Mouse (Mus musculus) intestine, embryonic 14.5 days (tissue): Measurements from ENCODE around the gene Shf. TPM values are rescaled to one million over a fixed set of nuclear protein-coding genes. Genes with fewer than 3 reads are reported as not detected.

ENCODE experiments used
- ATAC-seq: fragments of 200-750 bp; cut with Nextera tagmentation; replicated peaks from 2 replicates; pipeline ENCODE4 v1.8.0; 2017; ENCODE audit warnings: low read depth, moderate number of reproducible peaks, moderate TSS enrichment, moderate library complexity; ENCODE audit not compliant: low FRiP score, low TSS enrichment
- DNase-seq: peaks from one replicate; pipeline ENCODE4 v3.0.0-alpha.2; 2018; ENCODE audit warnings: low spot score
- H3K27ac ChIP-seq: fragments of 300-500 bp; sonication (generic); 2 replicates; pipeline ENCODE4 v1.5.1; 2014; ENCODE audit warnings: low read depth, mild to moderate bottlenecking, control low read depth
- H3K27me3 ChIP-seq: fragments of 300-500 bp; sonication (generic); replicated peaks from 2 replicates; pipeline ENCODE4 v1.6.1; 2014; ENCODE audit warnings: low read length, control low read depth; ENCODE audit not compliant: control insufficient read depth, insufficient read depth
- H3K36me3 ChIP-seq: fragments of 300-500 bp; sonication (generic); 2 replicates; pipeline ENCODE4 v1.6.1; 2014; ENCODE audit warnings: low read length, control low read depth; ENCODE audit not compliant: control insufficient read depth, insufficient read depth
- H3K4me1 ChIP-seq: fragments of 300-500 bp; sonication (generic); replicated peaks from 2 replicates; pipeline ENCODE4 v1.6.1; 2014; ENCODE audit warnings: low read length, control low read depth, mixed read lengths; ENCODE audit not compliant: control insufficient read depth, insufficient read depth
- H3K4me2 ChIP-seq: fragments of 300-500 bp; sonication (generic); 2 replicates; pipeline ENCODE4 v1.6.1; 2014; ENCODE audit warnings: low read length
- H3K4me3 ChIP-seq: fragments of 300-500 bp; sonication (generic); 2 replicates; pipeline ENCODE4 v1.5.1; 2014; ENCODE audit warnings: low read depth, low read length, control low read depth, mixed read lengths
- H3K9ac ChIP-seq: fragments of 300-500 bp; sonication (generic); 2 replicates; pipeline ENCODE4 v1.6.1; 2014; ENCODE audit warnings: mild to moderate bottlenecking, low read length
- H3K9me3 ChIP-seq: fragments of 300-500 bp; sonication (generic); 2 replicates; pipeline ENCODE4 v1.6.1; 2016; ENCODE audit warnings: low read length, control low read depth; ENCODE audit not compliant: control insufficient read depth
- WGBS: fragments of 180-500 bp; shearing (Covaris S2); extraction: QIAGEN DNeasy Blood & Tissue Kit; methylation state at CpG from one replicate; pipeline ENCODE4 v1.1.7; 2014; 5-methylcytosine and 5-hydroxymethylcytosine counted together
- polyA plus RNA-seq: library from polyadenylated mRNA; unstranded; fragments of >200 nt; fragmentation: Nextera tagmentation; extraction: Ambion mirVana; gene quantifications from 2 replicates; pipeline ENCODE4 v1.2.1, GENCODE M21; 2014

Shf gene
- polyA plus RNA-seq, 1 experiment from 2014 or later: 4.9 TPM

GRCm38 (mm10) chr2:122366039-122366438 lies 2.9 kb downstream of the Shf start:
- Histone ChIP-seq H3K27ac (no peak overlapping the region), H3K9me3 (no peaks in the 10 kb centered on the region), H3K27me3 (no peaks in the 10 kb centered on the region), H3K4me3 (no peak overlapping the region), H3K4me2 (no peak overlapping the region), H3K36me3 (peaks cover 4% of the 10 kb centered on the region; the same call in 1 of the 2 replicates), H3K9ac (no peak overlapping the region), H3K4me1 (peaks cover 25% of the 10 kb centered on the region)
- no peak for DNase-seq
- 74% methylated on average over 3 of the region's 3 CpGs for WGBS
- no peak for ATAC-seq

- Histone ChIP-seq H3K4me1 (peaks cover 25% of the 10 kb centered on the region), H3K27me3 (no peaks in the 10 kb centered on the region), H3K9ac (no peak overlapping the region), H3K4me2 (no peak overlapping the region), H3K4me3 (no peak overlapping the region), H3K27ac (no peak overlapping the region), H3K36me3 (peaks cover 4% of the 10 kb centered on the region; the same call in 1 of the 2 replicates), H3K9me3 (no peaks in the 10 kb centered on the region)
- 84% methylated on average over 10 of the region's 10 CpGs for WGBS
- ATAC-seq (no peak), DNase-seq (no peak)
Measured at GRCm38 (mm10) chr2:122365244-122365866, 3.6 kb downstream of the Shf start.

- ATAC-seq (no peak), DNase-seq (no peak)
- no peak overlapping the region for H3K4me3 ChIP-seq
- H3K4me1 ChIP-seq: peaks cover 25% of the 10 kb centered on the region
- no peak overlapping the region for H3K9ac ChIP-seq
- H3K27me3 ChIP-seq: no peaks in the 10 kb centered on the region
- WGBS: 91% methylated on average over 3 of the region's 3 CpGs
- no peak overlapping the region for H3K27ac ChIP-seq
- H3K9me3 ChIP-seq: no peaks in the 10 kb centered on the region
- no peak overlapping the region for H3K4me2 ChIP-seq
- peaks cover 6% of the 10 kb centered on the region; the same call in 1 of the 2 replicates for H3K36me3 ChIP-seq
Measured at GRCm38 (mm10) chr2:122364352-122364944, 4.5 kb downstream of the Shf start.

- no peak for DNase-seq
- 85% methylated on average over 13 of the region's 13 CpGs for WGBS
- H3K27ac ChIP-seq: no peak overlapping the region
- no peak for ATAC-seq
- H3K9me3 ChIP-seq: no peaks in the 10 kb centered on the region
- H3K4me2 ChIP-seq: no peak overlapping the region
- no peak overlapping the region for H3K4me3 ChIP-seq
- peaks cover 25% of the 10 kb centered on the region for H3K4me1 ChIP-seq
- peaks cover 13% of the 10 kb centered on the region; the same call in 1 of the 2 replicates for H3K36me3 ChIP-seq
- no peak overlapping the region for H3K9ac ChIP-seq
- no peaks in the 10 kb centered on the region for H3K27me3 ChIP-seq
Measured at GRCm38 (mm10) chr2:122362622-122363523, 6.1 kb downstream of the Shf start.

- Histone ChIP-seq H3K27me3 (no peaks in the 10 kb centered on the region), H3K36me3 (peaks cover 16% of the 10 kb centered on the region; the same call in 1 of the 2 replicates), H3K9ac (no peak overlapping the region), H3K4me3 (no peak overlapping the region), H3K4me2 (no peak overlapping the region), H3K4me1 (peaks cover 18% of the 10 kb centered on the region), H3K9me3 (no peaks in the 10 kb centered on the region), H3K27ac (no peak overlapping the region)
- no peak for ATAC-seq
- WGBS: 65% methylated on average over 10 of the region's 10 CpGs
- DNase-seq: no peak
Measured at GRCm38 (mm10) chr2:122361868-122362621, 6.9 kb downstream of the Shf start.

GRCm38 (mm10) chr2:122361181-122361580 lies 7.8 kb downstream of the Shf start:
- no peak overlapping the region for H3K9ac ChIP-seq
- ATAC-seq: no peak
- H3K4me1 ChIP-seq: peaks cover 9% of the 10 kb centered on the region; the same call in 1 of the 2 replicates
- 85% methylated on average over 6 of the region's 6 CpGs for WGBS
- H3K9me3 ChIP-seq: no peaks in the 10 kb centered on the region
- no peak overlapping the region for H3K4me3 ChIP-seq
- no peak overlapping the region for H3K4me2 ChIP-seq
- no peak for DNase-seq
- no peak overlapping the region for H3K27ac ChIP-seq
- H3K36me3 ChIP-seq: peaks cover 20% of the 10 kb centered on the region; the same call in 1 of the 2 replicates
- H3K27me3 ChIP-seq: no peaks in the 10 kb centered on the region

- no peaks in the 10 kb centered on the region for H3K27me3 ChIP-seq
- DNase-seq (no peak), ATAC-seq (no peak)
- 0 out of 2 replicates have a peak, but pooled peaks cover 5% of the 10 kb centered on the region for H3K4me1 ChIP-seq
- no peak overlapping the region for H3K9ac ChIP-seq
- peaks cover 26% of the 10 kb centered on the region; the same call in 1 of the 2 replicates for H3K36me3 ChIP-seq
- H3K27ac ChIP-seq: no peak overlapping the region
- no peak overlapping the region for H3K4me3 ChIP-seq
- no peaks in the 10 kb centered on the region for H3K9me3 ChIP-seq
- H3K4me2 ChIP-seq: no peak overlapping the region
- 67% methylated on average over 6 of the region's 6 CpGs for WGBS
Measured at GRCm38 (mm10) chr2:122360310-122360709, 8.7 kb downstream of the Shf start.

- Histone ChIP-seq H3K4me1 (no peaks in the 10 kb centered on the region), H3K9me3 (no peaks in the 10 kb centered on the region), H3K27ac (no peak overlapping the region), H3K4me2 (no peak overlapping the region), H3K4me3 (no peak overlapping the region), H3K36me3 (peaks cover 46% of the 10 kb centered on the region; the same call in 1 of the 2 replicates), H3K27me3 (no peaks in the 10 kb centered on the region), H3K9ac (no peak overlapping the region)
- ATAC-seq: no peak
- WGBS: 73% methylated on average over 3 of the region's 3 CpGs
- DNase-seq: no peak
Measured at GRCm38 (mm10) chr2:122356187-122356586, 12.8 kb downstream of the Shf start.
